Mouse (Mus musculus): ENCODE results near the gene Sat2. TPM values are rescaled to one million over a fixed set of nuclear protein-coding genes. Genes with fewer than 3 reads are reported as not detected.

The Sat2 gene
- not detected for total RNA-seq (2023)

DNA sequence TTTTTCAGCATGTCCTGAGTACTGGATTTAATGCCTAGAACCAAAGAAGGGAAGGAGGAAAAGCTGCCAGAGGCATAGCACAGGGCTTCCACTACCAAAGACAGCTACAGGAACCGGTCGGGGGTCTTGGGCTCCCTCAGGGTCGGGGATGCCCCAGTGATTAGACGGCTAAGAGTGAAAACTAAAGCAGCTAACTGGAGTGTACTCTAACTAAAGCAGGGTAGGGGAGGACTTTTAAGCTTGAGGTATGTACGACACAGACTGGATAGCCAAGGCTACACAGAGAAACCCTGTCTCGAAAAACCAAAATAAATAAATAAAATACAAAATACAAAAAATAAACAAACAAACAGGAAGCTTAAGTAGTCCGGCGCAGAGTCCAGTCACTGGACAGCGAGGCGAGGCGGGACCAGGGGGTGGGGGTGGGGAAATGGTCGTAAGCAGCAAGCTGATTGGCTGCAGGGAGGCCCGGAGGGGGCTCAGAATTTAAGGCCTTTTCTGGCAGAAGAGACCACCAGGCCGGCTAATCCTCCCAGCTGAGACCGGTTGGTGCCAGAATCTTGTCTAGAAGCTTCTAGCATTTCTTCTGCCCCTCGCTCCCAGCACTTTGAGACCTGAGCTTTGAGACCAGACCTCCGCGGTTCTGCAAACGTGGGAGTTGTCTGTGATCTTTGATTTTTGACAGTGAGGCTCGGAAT, at the start of gene Sat2:
Gene Sat2 (plus strand): TSS at position 454 of the 698 bp plus-strand sequence.

DNA sequence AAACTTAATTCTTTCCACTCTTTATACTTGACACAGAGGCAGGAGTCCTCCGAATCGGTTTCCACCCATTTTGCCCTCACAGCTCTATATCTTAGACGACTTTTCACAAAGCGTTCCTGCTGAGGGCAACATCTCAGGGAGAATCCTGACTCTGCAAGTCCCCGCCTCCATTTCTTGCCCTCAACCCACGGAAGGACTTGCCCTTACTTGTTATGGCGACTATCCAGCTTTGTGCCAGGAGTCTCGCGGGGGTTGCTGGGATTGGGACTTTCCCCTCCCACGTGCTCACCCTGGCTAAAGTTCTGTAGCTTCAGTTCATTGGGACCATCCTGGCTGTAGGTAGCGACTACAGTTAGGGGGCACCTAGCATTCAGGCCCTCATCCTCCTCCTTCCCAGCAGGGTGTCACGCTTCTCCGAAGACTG, 41.7 kb upstream of the Sat2 start, which contains the start of the genes Wrap53 and Trp53:
Gene Wrap53 (minus strand): TSS at position 165 of the 424 bp plus-strand sequence.
Gene Trp53 (plus strand): TSS at position 269 of the 424 bp plus-strand sequence.

DNA sequence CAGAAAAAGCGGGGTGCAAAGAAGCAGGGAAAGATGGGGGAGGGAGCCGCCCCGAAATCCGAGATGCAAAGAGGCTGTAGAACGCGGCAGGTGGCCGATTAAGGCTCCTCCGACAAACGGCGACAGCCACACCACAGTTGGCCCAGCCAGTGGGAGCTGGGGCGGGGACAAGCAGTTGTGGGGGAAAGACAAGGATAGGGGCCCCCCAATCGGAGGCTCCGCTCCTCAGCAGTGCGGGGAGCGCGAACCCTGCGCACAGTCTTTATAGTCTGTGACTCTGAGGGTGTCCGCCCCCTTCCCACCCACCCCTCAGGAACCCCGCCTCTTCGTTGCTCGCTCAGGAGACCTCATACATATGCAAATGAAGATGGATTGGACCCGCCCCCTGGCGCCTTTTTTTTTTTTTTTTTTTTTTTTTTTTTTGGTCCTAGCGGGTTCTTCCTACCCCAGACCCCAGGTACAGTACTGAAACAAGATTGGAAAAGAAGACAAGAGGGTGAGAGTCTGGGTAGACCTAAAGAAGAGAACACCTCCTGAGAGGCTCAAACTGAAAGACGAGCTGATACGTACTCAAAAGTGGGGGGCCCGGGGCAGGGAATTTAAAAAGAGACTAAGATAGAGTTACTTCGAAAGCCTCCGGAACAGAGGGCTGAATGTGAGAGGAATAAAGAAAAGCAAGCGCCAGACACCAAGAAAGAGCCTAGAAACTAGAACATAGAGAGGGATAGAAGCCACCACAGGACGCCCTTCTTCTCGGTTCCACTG, 15.9 kb upstream of the Sat2 start, which contains the start of gene Atp1b2:
Gene Atp1b2 (minus strand): TSS at position 217 of the 765 bp plus-strand sequence.

DNA sequence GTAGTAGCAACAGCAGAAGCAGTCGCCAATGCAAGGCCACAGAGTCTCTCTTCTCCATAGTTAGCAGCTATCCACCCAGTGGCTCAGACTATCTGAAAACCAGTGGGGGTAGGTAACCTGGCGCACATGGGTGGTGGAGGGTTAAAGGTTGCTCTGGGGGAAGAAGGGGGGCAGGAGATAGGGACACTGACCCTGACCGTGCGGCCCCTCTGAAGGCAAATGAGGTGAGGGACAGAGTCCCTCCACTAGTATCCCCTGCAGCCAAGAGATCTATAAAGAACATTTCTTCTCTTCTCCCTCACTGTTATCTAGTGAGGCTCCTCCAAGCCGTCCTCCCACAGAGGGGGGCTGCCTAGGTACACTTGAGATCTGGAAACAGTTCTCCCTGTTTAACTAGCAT, 4.0 kb upstream of the Sat2 start, which contains the start of gene Shbg:
Gene Shbg (minus strand): TSS at position 101 of the 400 bp plus-strand sequence.

DNA sequence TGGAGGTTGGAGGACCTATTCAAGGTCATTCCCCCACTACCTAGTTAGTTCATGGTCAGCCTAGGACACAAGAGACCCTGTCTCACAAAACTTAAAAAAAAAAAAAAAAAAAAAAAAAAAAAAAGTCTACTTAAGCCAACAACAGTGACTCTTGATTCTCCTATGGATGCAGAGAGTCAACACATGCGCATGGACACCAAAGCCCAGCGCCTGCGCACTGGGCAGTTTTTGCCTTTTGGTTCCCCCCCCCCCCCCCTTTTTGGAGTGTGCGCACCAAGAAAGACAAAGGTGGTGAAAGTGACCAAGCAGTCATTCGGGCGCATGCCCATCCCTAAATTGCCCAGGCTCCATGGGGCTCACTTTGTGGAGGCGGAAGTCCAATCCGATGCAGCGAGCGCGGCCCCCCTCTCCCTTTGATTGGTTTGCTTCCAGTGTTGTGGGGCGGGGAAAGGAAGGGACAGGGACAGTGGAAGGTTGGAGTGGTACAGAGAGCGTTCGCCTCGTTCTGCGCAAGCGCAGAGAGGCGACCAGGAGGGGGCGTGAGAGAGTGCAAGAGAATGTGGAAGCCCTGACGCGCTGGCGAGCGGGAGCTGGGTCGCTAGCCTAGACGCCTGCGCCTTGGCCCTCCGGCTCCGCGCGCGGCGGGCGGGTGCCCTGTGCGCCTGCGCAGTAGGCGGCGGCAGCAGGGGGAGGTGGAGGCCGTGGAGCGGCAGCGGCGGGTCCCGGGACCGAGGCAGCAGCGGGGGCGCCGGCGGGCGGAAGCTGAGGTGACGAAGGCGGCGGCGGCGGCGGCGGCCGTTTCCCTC, 10.7 kb downstream of the Sat2 start, which contains the start of gene Fxr2:
Gene Fxr2 (plus strand): TSS at position 707 of the 806 bp plus-strand sequence.

DNA sequence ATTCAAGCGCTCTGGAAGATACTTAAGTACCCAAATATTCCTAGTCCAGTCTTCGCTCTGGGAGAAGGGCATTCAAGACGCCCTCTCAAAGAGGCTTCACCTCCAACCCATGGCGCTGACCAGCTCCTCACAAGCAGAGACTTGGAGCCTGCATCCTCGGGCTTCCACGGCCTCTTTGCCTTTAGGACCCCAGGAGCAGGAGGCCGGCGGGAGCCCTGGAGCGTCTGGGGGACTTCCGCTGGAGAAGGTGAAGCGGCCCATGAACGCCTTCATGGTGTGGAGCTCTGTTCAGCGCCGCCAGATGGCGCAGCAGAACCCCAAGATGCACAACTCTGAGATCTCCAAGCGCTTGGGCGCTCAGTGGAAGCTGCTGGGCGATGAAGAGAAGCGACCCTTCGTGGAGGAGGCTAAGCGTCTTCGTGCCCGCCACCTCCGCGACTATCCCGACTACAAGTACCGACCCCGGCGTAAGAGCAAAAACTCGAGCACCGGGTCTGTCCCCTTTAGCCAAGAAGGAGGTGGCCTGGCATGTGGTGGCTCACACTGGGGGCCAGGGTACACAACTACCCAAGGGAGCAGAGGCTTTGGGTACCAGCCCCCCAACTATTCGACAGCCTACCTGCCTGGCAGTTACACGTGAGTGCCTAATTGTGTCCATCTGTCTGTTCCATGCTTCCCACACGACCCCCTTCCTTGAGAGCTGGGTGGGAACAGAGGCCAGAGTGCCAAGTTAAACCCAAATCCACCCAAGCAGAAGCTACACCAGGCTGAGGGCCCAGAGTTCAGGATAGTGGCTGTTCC, 33.6 kb downstream of the Sat2 start, which contains the start of gene Sox15:
Gene Sox15 (plus strand): TSS at position 51 of the 801 bp plus-strand sequence.

DNA sequence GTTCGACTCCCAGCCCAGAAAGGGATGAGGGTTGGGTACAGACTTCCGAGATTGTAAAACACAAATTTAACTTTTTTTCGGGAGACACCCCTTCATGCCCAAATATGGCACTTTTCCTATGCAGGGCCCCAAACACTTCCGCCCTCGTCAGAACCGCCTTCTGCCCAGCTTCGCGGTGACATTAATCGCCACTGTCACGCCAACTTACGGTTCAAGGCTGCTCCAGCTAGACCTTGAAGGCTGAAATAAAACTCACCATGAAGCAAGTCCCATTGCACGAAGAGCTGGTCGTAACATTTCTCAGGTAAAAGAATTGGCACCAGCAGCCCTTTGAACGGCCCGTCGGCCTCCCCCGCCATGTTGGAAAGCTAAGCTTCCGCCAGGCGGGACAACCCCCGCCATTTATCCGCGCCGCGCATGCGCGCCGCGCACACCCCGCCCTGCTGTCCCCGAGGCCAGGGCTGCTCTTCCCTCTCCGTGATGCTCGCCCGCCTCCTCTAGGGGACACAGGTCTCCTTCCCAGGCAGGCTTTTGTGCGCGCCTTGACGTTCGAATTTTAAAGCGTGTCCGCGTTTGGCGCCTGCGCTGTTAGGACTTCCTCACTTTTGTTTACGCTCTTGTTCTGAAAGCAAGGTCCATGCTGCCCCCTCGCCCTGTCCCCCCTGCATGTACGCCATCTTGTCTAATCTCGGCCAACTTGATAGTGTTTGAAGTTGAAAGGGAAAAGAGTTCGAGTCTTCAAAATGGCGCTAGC, 40.6 kb downstream of the Sat2 start, which contains the start of gene Mpdu1:
Gene Mpdu1 (minus strand): TSS at position 430 of the 754 bp plus-strand sequence.

DNA sequence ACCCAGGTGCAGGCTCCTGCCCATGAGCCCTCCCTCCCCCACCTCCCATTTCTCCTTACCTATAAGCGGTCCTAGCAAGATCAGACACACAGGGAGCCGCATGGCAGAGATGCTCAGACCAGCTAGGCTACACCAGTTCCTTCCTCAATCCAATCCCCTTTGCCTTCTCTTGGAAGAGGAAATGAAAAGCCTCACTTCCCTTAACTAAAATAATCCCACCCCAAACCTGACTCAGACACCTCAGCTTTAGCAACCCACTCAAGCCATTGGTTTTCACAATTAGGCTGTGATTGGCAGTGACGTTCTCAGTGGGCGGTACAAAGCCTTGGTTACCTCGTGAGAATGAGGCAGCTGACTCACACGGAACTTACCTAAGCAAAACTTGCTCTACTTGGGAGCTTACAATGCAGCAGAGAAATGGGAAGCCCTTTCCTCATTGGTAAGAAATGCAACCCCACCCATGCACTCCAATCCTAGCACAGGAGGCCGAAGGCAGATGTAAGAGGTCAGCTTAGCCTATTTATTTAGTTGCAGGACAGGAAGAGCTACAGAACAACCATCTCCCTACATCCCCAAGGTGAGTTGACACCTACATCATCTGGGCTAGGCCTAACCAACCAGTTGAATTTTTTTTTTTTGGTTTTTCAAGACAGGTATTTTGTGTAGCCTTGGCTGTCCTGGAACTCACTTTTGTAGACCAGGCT, 44.3 kb downstream of the Sat2 start, which contains the start of gene Cd68:
Gene Cd68 (minus strand): TSS at position 193 of the 704 bp plus-strand sequence.

DNA sequence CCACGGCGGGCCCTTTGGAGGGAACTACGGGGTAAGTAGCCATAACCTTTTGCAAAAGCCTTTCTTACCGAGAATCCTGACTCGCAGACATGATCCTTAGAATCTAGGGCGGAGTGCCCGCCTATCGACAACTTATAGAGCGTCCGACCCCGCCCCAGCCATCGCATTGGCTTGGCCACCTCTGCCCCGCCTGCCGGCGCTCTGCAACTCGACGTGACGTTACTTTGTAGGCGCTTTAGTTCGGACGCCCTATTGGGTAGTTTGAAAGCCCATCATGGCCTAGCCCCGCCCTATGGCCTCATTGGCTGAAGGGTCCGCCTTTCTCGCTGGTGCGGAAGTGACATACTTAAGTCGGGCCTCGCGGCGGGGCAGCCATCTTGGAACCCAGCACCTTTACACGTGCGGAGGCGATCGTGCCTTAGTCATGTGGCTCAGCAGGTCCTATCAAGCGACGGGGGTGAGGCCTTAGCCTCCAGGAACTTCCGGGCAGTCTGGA, 50.4 kb downstream of the Sat2 start, which contains the start of gene Eif4a1:
Gene Eif4a1 (minus strand): TSS at position 213 of the 496 bp plus-strand sequence.

Other genes starting within 250 kb of the Sat2 start
- gene Naa38, start 226.5 kb upstream of the Sat2 start, total RNA-seq (2023) = 10 to 100 TPM; 41.4 to 43.4 TPM
- gene Cyb5d1, start 226.4 kb upstream of the Sat2 start, total RNA-seq (2023) = 10 to 100 TPM; 21.9 to 23.2 TPM
- 1 to 10 TPM; 2.2 to 3.3 TPM for gene Tmem88, start 223.8 kb upstream of the Sat2 start, total RNA-seq (2023)
- gene Kdm6b, start 208.3 kb upstream of the Sat2 start, total RNA-seq (2023) = 100 to 1,000 TPM; 177 to 192 TPM
- 1 to 10 TPM; 2.6 to 6.5 TPM for gene Dnah2, start 72.9 kb upstream of the Sat2 start, total RNA-seq (2023)
- under 1 TPM in 1 of 2 experiments, not detected in 1; 0.24 TPM for gene Efnb3, start 61.8 kb upstream of the Sat2 start, total RNA-seq (2023)
- gene Wrap53, start 41.8 kb upstream of the Sat2 start, total RNA-seq (2023) = 10 to 100 TPM in 1 of 2 experiments, 1 to 10 TPM in 1; 9.1 to 11.8 TPM
- 10 to 100 TPM; 52.9 to 58.1 TPM for gene Trp53, start 41.7 kb upstream of the Sat2 start, total RNA-seq (2023)
- 1 to 10 TPM in 1 of 2 experiments, under 1 TPM in 1; 0.90 to 4.0 TPM for gene Atp1b2, start 16.1 kb upstream of the Sat2 start, total RNA-seq (2023)
- gene Shbg, start 4.1 kb upstream of the Sat2 start, total RNA-seq (2023) = not detected
- 10 to 100 TPM; 39.1 to 51.4 TPM for gene Fxr2, start 11.0 kb downstream of the Sat2 start, total RNA-seq (2023)
- gene Sox15, start 33.3 kb downstream of the Sat2 start, total RNA-seq (2023) = under 1 TPM in 1 of 2 experiments, not detected in 1; 0.62 TPM
- 10 to 100 TPM; 54.1 to 58.1 TPM for gene Mpdu1, start 40.6 kb downstream of the Sat2 start, total RNA-seq (2023)
- gene Cd68, start 44.1 kb downstream of the Sat2 start, total RNA-seq (2023) = 100 to 1,000 TPM; 111 to 170 TPM
- gene Eif4a1, start 50.4 kb downstream of the Sat2 start, total RNA-seq (2023) = 100 to 1,000 TPM; 570 to 577 TPM
- 10 to 100 TPM; 66.6 to 83.8 TPM for gene Senp3, start 60.1 kb downstream of the Sat2 start, total RNA-seq (2023)
- gene Tnfsf13, start 63.8 kb downstream of the Sat2 start, total RNA-seq (2023) = 10 to 100 TPM; 12.1 to 17.1 TPM
- 10 to 100 TPM in 1 of 2 experiments, 1 to 10 TPM in 1; 6.9 to 12.4 TPM for gene Tnfsf12, start 73.8 kb downstream of the Sat2 start, total RNA-seq (2023)
- gene Tnfsfm13, start 74.1 kb downstream of the Sat2 start, total RNA-seq (2023) = 1 to 10 TPM; 4.5 to 7.2 TPM
- gene Polr2a, start 136.6 kb downstream of the Sat2 start, total RNA-seq (2023) = 10 to 100 TPM; 81.5 to 86.5 TPM
- not detected for gene Slc35g3, start 139.9 kb downstream of the Sat2 start, total RNA-seq (2023)
- gene Zbtb4, start 143.9 kb downstream of the Sat2 start, total RNA-seq (2023) = 1 to 10 TPM; 2.8 to 2.9 TPM
- gene Chrnb1, start 173.9 kb downstream of the Sat2 start, total RNA-seq (2023) = 1 to 10 TPM in 1 of 2 experiments, under 1 TPM in 1; 0.86 to 1.8 TPM
- under 1 TPM in 1 of 2 experiments, not detected in 1; 0.11 TPM for gene Fgf11, start 179.8 kb downstream of the Sat2 start, total RNA-seq (2023)
- not detected for gene Tmem102, start 183.6 kb downstream of the Sat2 start, total RNA-seq (2023)
- not detected for gene Gm39566, start 193.3 kb downstream of the Sat2 start, total RNA-seq (2023)
- gene Spem2, start 196.4 kb downstream of the Sat2 start, total RNA-seq (2023) = not detected
- gene Spem1, start 200.2 kb downstream of the Sat2 start, total RNA-seq (2023) = not detected
- gene Nlgn2, start 215.8 kb downstream of the Sat2 start, total RNA-seq (2023) = 1 to 10 TPM; 1.5 to 1.8 TPM
- gene Tmem256, start 216.5 kb downstream of the Sat2 start, total RNA-seq (2023) = 100 to 1,000 TPM in 1 of 2 experiments, 10 to 100 TPM in 1; 99.9 to 101 TPM
- 10 to 100 TPM; 34.4 to 38.0 TPM for gene Plscr3, start 224.4 kb downstream of the Sat2 start, total RNA-seq (2023)
- gene Tnk1, start 236.7 kb downstream of the Sat2 start, total RNA-seq (2023) = not detected

Data from neutrophil, adult 59 days (primary cell).